Mouse (Mus musculus) naive thymus-derived CD4-positive, alpha-beta T cell, adult 5 months (primary cell): ENCODE measurements around the gene Dnajc17. TPM values are rescaled to one million over a fixed set of nuclear protein-coding genes. Genes with fewer than 3 reads are reported as not detected.

Experiments
- polyA plus RNA-seq: library from polyadenylated mRNA; unstranded; fragments of 100-300 nt; shearing (Covaris generic); gene quantifications from one replicate; pipeline ENCODE4 v1.2.1, GENCODE M21; 2017

Dnajc17 gene
- 17.9 TPM for polyA plus RNA-seq

GRCm38 (mm10) chr2:119208344-119209175 lies at the start of gene Dnajc17, which contains the start of gene Zfyve19:
Gene Dnajc17 (minus strand): TSS chr2:119208795.
Gene Zfyve19 (plus strand): TSS chr2:119208617.

GRCm38 (mm10) chr2:119237210-119237870 lies 28.7 kb upstream of the Dnajc17 start, which contains the start of gene Spint1:
Gene Spint1 (plus strand): TSS chr2:119237362.

DNA sequence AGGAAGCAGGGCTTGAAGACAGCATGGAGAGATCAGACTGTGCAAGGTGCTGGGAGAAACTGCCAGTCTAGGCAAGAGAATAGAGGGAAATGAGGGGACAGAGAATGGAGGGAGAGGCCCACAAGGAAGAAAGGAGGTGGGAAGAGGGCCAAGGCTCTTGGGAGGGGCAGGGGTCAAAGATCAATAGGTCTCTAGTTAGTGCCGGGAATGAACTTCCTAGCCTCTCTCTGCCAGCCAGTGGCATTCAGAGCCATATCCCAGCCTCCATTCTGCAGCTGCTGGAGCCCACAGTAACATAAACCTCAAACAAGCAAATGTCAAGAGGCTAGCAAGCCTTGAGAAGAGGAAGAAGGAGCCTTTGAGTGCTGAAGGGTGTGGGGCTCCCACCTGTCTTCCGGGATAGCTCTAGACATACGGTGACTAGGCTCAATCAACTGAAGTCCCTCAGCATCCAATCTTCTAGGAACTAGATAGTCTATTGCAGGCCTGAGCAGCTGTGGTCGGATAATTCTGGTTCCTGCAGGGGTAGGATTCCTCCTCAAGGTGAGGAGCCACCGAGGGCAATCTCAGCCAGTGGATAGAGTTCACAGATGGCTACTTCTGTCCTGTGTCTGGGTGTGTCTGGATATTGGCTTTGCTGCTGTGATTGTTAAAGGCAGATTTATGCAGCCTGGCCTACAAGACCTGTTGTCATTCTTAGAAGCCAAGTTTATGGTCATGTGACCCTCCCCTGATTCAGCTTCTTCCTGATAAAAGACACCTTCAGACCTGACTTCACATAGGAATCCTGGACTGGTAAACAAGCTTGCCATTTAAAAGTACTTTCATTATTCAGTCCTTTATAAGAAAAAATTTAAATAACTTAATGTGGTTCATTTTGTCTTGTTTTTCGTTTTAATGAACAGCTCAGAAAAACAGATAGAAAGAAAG lies 21.4 kb upstream of the Dnajc17 start, which contains the start of gene Ppp1r14d:
Gene Ppp1r14d (minus strand): TSS at position 132 of the 930 bp plus-strand sequence.

DNA sequence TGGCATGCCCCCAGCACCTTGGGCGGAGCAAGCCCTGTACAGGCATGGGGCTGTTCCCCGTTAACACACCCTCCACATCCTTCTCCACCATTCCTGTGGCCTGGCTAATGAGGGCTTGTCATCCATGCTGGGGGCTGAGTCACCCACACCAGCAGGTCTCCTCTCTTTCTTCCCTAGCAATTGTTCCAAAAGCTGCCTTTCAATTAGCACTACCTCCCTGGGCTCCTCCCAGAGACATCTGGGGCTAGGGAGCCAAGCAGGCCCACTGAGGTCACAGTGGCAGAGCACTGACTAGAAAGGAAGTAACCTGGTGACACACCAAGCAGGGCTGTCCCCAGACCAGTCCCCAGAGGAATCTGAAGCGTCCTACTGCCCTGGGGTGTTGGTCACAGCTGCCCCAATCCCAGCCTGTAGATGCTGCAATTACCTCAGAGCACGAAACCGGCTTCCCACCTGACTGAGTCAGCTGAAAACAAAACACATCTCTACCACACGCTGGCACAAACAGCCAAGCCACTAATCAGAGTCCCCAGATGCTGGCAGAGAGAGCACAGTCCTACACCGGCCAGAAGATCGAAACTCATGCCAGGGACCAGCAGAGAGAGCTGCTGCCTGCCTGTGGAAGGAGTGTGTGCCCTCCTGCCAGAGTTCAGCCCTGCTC lies 34.5 kb downstream of the Dnajc17 start, which contains the start of gene Gm14137:
Gene Gm14137 (plus strand): TSS at position 519 of the 661 bp plus-strand sequence.

DNA sequence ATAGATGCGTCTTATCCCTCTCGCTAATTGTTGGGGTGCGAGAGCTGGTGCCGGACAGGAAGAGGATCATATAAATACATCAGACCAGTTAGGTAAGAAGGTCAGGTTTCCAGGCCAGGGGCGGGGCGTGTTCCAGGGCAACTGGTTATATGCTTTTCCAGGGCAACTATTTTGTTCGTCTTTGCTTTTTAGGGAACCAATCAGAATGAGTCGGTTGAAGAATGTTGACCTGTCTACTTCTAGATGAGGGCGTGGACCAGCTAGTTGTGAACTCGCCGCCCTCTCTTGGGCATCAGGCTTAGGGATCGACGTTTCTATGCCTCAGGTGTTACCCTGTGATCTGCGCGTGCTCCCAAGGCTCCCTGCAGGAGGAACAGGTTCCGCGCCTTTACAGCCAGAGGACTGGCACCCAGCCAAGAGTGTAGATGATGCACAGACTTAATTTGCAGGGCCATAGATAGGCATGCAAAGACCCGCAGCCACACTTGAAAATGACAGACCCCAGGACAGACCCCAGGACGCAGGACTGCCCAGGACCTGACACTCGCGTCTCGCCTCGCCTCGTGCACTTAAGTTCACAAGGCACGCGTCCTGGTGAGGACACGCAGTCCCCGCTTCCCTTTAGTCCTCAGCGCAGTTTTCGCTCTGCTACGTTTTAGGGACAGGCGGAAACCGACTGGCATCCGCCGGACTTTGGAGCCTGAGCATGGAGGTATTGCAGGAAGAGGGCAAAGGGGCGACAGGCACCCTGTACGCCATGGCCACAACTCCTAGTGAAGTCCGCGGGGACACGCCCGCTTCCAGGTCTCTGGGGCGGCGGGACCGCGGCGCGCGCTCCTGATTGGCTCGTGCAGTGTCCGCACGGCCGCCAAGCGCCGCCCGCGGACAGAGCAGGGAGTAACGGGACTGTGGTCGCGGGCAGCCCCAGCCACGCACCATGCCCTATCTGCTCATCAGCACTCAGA lies 41.4 kb downstream of the Dnajc17 start, which contains the start of gene Gchfr:
Gene Gchfr (plus strand): TSS at position 873 of the 965 bp plus-strand sequence.

GRCm38 (mm10) chr2:119156681-119157572 lies 51.7 kb downstream of the Dnajc17 start, which contains the start of gene Rmdn3:
Gene Rmdn3 (minus strand): TSS chr2:119157034.

Other genes with a start within 250 kb of the Dnajc17 start
- gene Ccdc32, start 179.4 kb downstream of the Dnajc17 start, polyA plus RNA-seq: 13.4 TPM
- gene Rpusd2, start 174.0 kb downstream of the Dnajc17 start, polyA plus RNA-seq: 3.7 TPM
- 2.1 TPM for gene Knl1, start 161.7 kb downstream of the Dnajc17 start, polyA plus RNA-seq
- 2.6 TPM for gene Rad51, start 96.0 kb downstream of the Dnajc17 start, polyA plus RNA-seq
- gene Rmdn3, start 51.8 kb downstream of the Dnajc17 start, polyA plus RNA-seq: 26.3 TPM
- not detected for gene Gchfr, start 41.0 kb downstream of the Dnajc17 start, polyA plus RNA-seq
- gene Gm14137, start 34.3 kb downstream of the Dnajc17 start, polyA plus RNA-seq: 1.1 TPM
- 31.1 TPM for gene Zfyve19, start 178 bp downstream of the Dnajc17 start, polyA plus RNA-seq
- not detected for gene Ppp1r14d, start 21.1 kb upstream of the Dnajc17 start, polyA plus RNA-seq
- gene Spint1, start 28.6 kb upstream of the Dnajc17 start, polyA plus RNA-seq: not detected
- not detected for gene Rhov, start 62.5 kb upstream of the Dnajc17 start, polyA plus RNA-seq
- 16.3 TPM for gene Vps18, start 79.9 kb upstream of the Dnajc17 start, polyA plus RNA-seq
- not detected for gene Dll4, start 117.0 kb upstream of the Dnajc17 start, polyA plus RNA-seq
- not detected for gene Chac1, start 142.4 kb upstream of the Dnajc17 start, polyA plus RNA-seq